Mouse (Mus musculus) hindbrain, embryonic 10.5 days (tissue): Measurements from ENCODE around the gene Hoxd3. TPM values are rescaled to one million over a fixed set of nuclear protein-coding genes. Genes with fewer than 3 reads are reported as not detected.

ENCODE experiments used
- DNase-seq: peaks from one replicate; pipeline ENCODE4 v3.0.0-alpha.2; 2017; ENCODE audit warnings: low spot score
- H3K27ac ChIP-seq: fragments of 300-500 bp; sonication (generic); 2 replicates; pipeline ENCODE4 v1.5.1; 2016; ENCODE audit warnings: mild to moderate bottlenecking, moderate library complexity
- H3K27me3 ChIP-seq: fragments of 300-500 bp; sonication (generic); 2 replicates; pipeline ENCODE4 v1.6.1; 2016; ENCODE audit warnings: mild to moderate bottlenecking; ENCODE audit not compliant: poor library complexity, insufficient read depth, severe bottlenecking
- H3K36me3 ChIP-seq: fragments of 300-500 bp; sonication (generic); 2 replicates; pipeline ENCODE4 v1.6.1; 2016; ENCODE audit warnings: mild to moderate bottlenecking, moderate library complexity
- H3K4me1 ChIP-seq: fragments of 300-500 bp; sonication (generic); replicated peaks from 2 replicates; pipeline ENCODE4 v1.6.1; 2016; ENCODE audit warnings: mild to moderate bottlenecking
- H3K4me3 ChIP-seq: fragments of 300-500 bp; sonication (generic); 2 replicates; pipeline ENCODE4 v1.5.1; 2016; ENCODE audit warnings: mild to moderate bottlenecking, moderate library complexity
- H3K9me3 ChIP-seq: fragments of 300-500 bp; sonication (generic); 2 replicates; pipeline ENCODE4 v1.6.1; 2016; ENCODE audit warnings: mild to moderate bottlenecking, moderate library complexity
- WGBS: fragments of 180-500 bp; shearing (Covaris S2); methylation state at CpG from one replicate; pipeline ENCODE4 v1.1.7; 2016; 5-methylcytosine and 5-hydroxymethylcytosine counted together
- polyA plus RNA-seq: library from polyadenylated mRNA; unstranded; fragments of >200 nt; fragmentation: Nextera tagmentation; extraction: Ambion mirVana; gene quantifications from 2 replicates; pipeline ENCODE4 v1.2.1, GENCODE M21; 2016

Gene Hoxd3
- polyA plus RNA-seq, 1 experiment from 2014 or later, result 55.9 TPM

GRCm38 (mm10) chr2:74683471-74683951, 28.2 kb upstream of the Hoxd3 start:
- WGBS, result under 1% methylated on average over 18 of the region's 18 CpGs
- Histone ChIP-seq H3K4me1 (peaks cover 17% of the 10 kb centered on the region), H3K27ac (no peak overlapping the region), H3K36me3 (no peaks in the 10 kb centered on the region), H3K9me3 (no peaks in the 10 kb centered on the region), H3K27me3 (peaks cover 100% of the 10 kb centered on the region), H3K4me3 (no peak overlapping the region)
- DNase-seq, result peak; percentile 48

- Histone ChIP-seq H3K27ac (no peak overlapping the region), H3K4me1 (peaks cover 17% of the 10 kb centered on the region), H3K9me3 (no peaks in the 10 kb centered on the region), H3K4me3 (no peak overlapping the region), H3K36me3 (no peaks in the 10 kb centered on the region), H3K27me3 (peaks cover 100% of the 10 kb centered on the region)
- WGBS, result under 1% methylated on average over 12 of the region's 12 CpGs
- DNase-seq, result peak; percentile 44
Measured at GRCm38 (mm10) chr2:74684106-74684505, 27.6 kb upstream of the Hoxd3 start.

- Histone ChIP-seq H3K4me3 (no peak overlapping the region), H3K36me3 (no peaks in the 10 kb centered on the region), H3K27ac (no peak overlapping the region), H3K4me1 (peaks cover 17% of the 10 kb centered on the region), H3K27me3 (peaks cover 100% of the 10 kb centered on the region), H3K9me3 (no peaks in the 10 kb centered on the region)
- WGBS, result 11% methylated on average over 4 of the region's 4 CpGs
- peak; percentile 15 for DNase-seq
Measured at GRCm38 (mm10) chr2:74685059-74685603, 26.6 kb upstream of the Hoxd3 start.

GRCm38 (mm10) chr2:74686301-74686987, 25.3 kb upstream of the Hoxd3 start:
- H3K9me3 ChIP-seq, result no peaks in the 10 kb centered on the region
- H3K4me3 ChIP-seq, result no peak overlapping the region
- DNase-seq, result peak; percentile 75
- H3K36me3 ChIP-seq, result no peaks in the 10 kb centered on the region
- peaks cover 100% of the 10 kb centered on the region for H3K27me3 ChIP-seq
- H3K27ac ChIP-seq, result no peak overlapping the region
- peaks cover 23% of the 10 kb centered on the region for H3K4me1 ChIP-seq
- WGBS, result 5% methylated on average over 17 of the region's 17 CpGs

GRCm38 (mm10) chr2:74686988-74687697, 24.6 kb upstream of the Hoxd3 start:
- DNase-seq, result peak; percentile 51
- under 1% methylated on average over 27 of the region's 27 CpGs for WGBS
- Histone ChIP-seq H3K9me3 (no peaks in the 10 kb centered on the region), H3K27ac (no peak overlapping the region), H3K36me3 (no peaks in the 10 kb centered on the region), H3K4me3 (no peak overlapping the region), H3K27me3 (peaks cover 100% of the 10 kb centered on the region), H3K4me1 (peaks cover 19% of the 10 kb centered on the region)

- Histone ChIP-seq H3K9me3 (no peaks in the 10 kb centered on the region), H3K27ac (no peak overlapping the region), H3K4me1 (peaks cover 19% of the 10 kb centered on the region), H3K27me3 (peaks cover 100% of the 10 kb centered on the region), H3K36me3 (no peaks in the 10 kb centered on the region), H3K4me3 (no peak overlapping the region)
- WGBS, result under 1% methylated on average over 31 of the region's 31 CpGs
- peak; percentile 54 for DNase-seq
Measured at GRCm38 (mm10) chr2:74687698-74688555, 23.8 kb upstream of the Hoxd3 start.

- no peak overlapping the region for H3K4me3 ChIP-seq
- peaks cover 100% of the 10 kb centered on the region for H3K27me3 ChIP-seq
- peak; percentile 52 for DNase-seq
- H3K27ac ChIP-seq, result no peak overlapping the region
- no peaks in the 10 kb centered on the region for H3K36me3 ChIP-seq
- WGBS, result 4% methylated on average over 12 of the region's 12 CpGs
- H3K4me1 ChIP-seq, result peaks cover 17% of the 10 kb centered on the region
- no peaks in the 10 kb centered on the region for H3K9me3 ChIP-seq
Measured at GRCm38 (mm10) chr2:74688795-74689573, 22.7 kb upstream of the Hoxd3 start.

GRCm38 (mm10) chr2:74689574-74690337, 22.0 kb upstream of the Hoxd3 start:
- Histone ChIP-seq H3K4me1 (peaks cover 17% of the 10 kb centered on the region), H3K9me3 (no peaks in the 10 kb centered on the region), H3K4me3 (no peak overlapping the region), H3K27ac (no peak overlapping the region), H3K27me3 (peaks cover 100% of the 10 kb centered on the region), H3K36me3 (no peaks in the 10 kb centered on the region)
- DNase-seq, result peak; percentile 65
- 1% methylated on average over 24 of the region's 24 CpGs for WGBS

- H3K4me3 ChIP-seq, result no peak overlapping the region
- no peak overlapping the region for H3K27ac ChIP-seq
- DNase-seq, result no peak
- no peaks in the 10 kb centered on the region for H3K9me3 ChIP-seq
- WGBS, result 9% methylated on average over 8 of the region's 8 CpGs
- peaks cover 100% of the 10 kb centered on the region for H3K27me3 ChIP-seq
- H3K4me1 ChIP-seq, result peaks cover 17% of the 10 kb centered on the region
- H3K36me3 ChIP-seq, result no peaks in the 10 kb centered on the region
Measured at GRCm38 (mm10) chr2:74690338-74690716, 21.4 kb upstream of the Hoxd3 start.

- peaks cover 100% of the 10 kb centered on the region for H3K27me3 ChIP-seq
- WGBS, result under 1% methylated on average over 56 of the region's 56 CpGs
- no peaks in the 10 kb centered on the region for H3K36me3 ChIP-seq
- H3K4me1 ChIP-seq, result peaks cover 17% of the 10 kb centered on the region
- H3K9me3 ChIP-seq, result no peaks in the 10 kb centered on the region
- peak; percentile 89 for DNase-seq
- peak within 1 kb of the TSS; percentile 29 for H3K4me3 ChIP-seq
- no peak within 1 kb of the TSS for H3K27ac ChIP-seq
Measured at GRCm38 (mm10) chr2:74691022-74691951, 20.4 kb upstream of the Hoxd3 start, which contains the start of gene Hoxd10. Gene Hoxd10 (plus strand): TSS chr2:74691924.
